Mouse (Mus musculus): ENCODE measurements around the gene Prss53. TPM values are rescaled to one million over a fixed set of nuclear protein-coding genes. Genes with fewer than 3 reads are reported as not detected.
A peak's percentile ranks its signal among the peaks of the same experiment; 100 is the strongest.

The Prss53 gene
- polyA plus RNA-seq (2014; fragmentation: Nextera tagmentation; extraction: Ambion mirVana), result 0.46 and 0.61 TPM in 2 replicates

- H3K27me3 ChIP-seq (ENCODE audit: control insufficient read depth, insufficient read depth, low read length), result no peaks in the 10 kb centered on the region
- H3K36me3 ChIP-seq (ENCODE audit: control insufficient read depth, insufficient read depth, low read length), result peaks cover 7% of the 10 kb centered on the region
- DNase-seq (ENCODE audit: low spot score), result no peak
- ATAC-seq (ENCODE audit: insufficient read depth, low FRiP score, low TSS enrichment), result no peak
- WGBS, result 42% methylated on average over 4 of the region's 4 CpGs
- H3K4me2 ChIP-seq (ENCODE audit: low read depth), result no peak within 1 kb of the TSS
- H3K9me3 ChIP-seq (ENCODE audit: control insufficient read depth, low read length), result no peaks in the 10 kb centered on the region
- H3K9ac ChIP-seq (ENCODE audit: low read length), result no peak within 1 kb of the TSS
- H3K4me1 ChIP-seq (ENCODE audit: control insufficient read depth, insufficient read depth, low read length), result no peaks in the 10 kb centered on the region
- H3K27ac ChIP-seq (ENCODE audit: low read depth, low read length), result no peak within 1 kb of the TSS
- no peak within 1 kb of the TSS for H3K4me3 ChIP-seq (ENCODE audit: low read depth, low read length)
Measured at GRCm38 (mm10) chr7:127890798-127891197, at the start of gene Prss53. Gene Prss53, minus strand, starts transcription at chr7:127890970.

GRCm38 (mm10) chr7:127936216-127936884, 45.6 kb upstream of the Prss53 start:
- no peaks in the 10 kb centered on the region for H3K9me3 ChIP-seq (ENCODE audit: control insufficient read depth, low read length)
- H3K4me2 ChIP-seq (ENCODE audit: low read depth), result peak overlapping the region; percentile 99
- DNase-seq (ENCODE audit: low spot score) (peak; percentile 29), ATAC-seq (ENCODE audit: insufficient read depth, low FRiP score, low TSS enrichment) (no peak)
- H3K27ac ChIP-seq (ENCODE audit: low read depth, low read length), result no peak overlapping the region
- peak overlapping the region; percentile 74 for H3K4me3 ChIP-seq (ENCODE audit: low read depth, low read length)
- 55% methylated on average over 18 of the region's 18 CpGs for WGBS
- no peaks in the 10 kb centered on the region for H3K36me3 ChIP-seq (ENCODE audit: control insufficient read depth, insufficient read depth, low read length)
- H3K27me3 ChIP-seq (ENCODE audit: control insufficient read depth, insufficient read depth, low read length), result no peaks in the 10 kb centered on the region
- no peaks in the 10 kb centered on the region for H3K4me1 ChIP-seq (ENCODE audit: control insufficient read depth, insufficient read depth, low read length)
- peak overlapping the region; percentile 82 for H3K9ac ChIP-seq (ENCODE audit: low read length)

- H3K4me1 ChIP-seq (ENCODE audit: control insufficient read depth, insufficient read depth, low read length), result no peaks in the 10 kb centered on the region
- no peaks in the 10 kb centered on the region for H3K36me3 ChIP-seq (ENCODE audit: control insufficient read depth, insufficient read depth, low read length)
- peak; percentile 32 for ATAC-seq (ENCODE audit: insufficient read depth, low FRiP score, low TSS enrichment)
- peak overlapping the region; percentile 74 for H3K4me3 ChIP-seq (ENCODE audit: low read depth, low read length)
- peak overlapping the region; percentile 99 for H3K4me2 ChIP-seq (ENCODE audit: low read depth)
- no peak overlapping the region for H3K27ac ChIP-seq (ENCODE audit: low read depth, low read length)
- no peak for DNase-seq (ENCODE audit: low spot score)
- no peaks in the 10 kb centered on the region for H3K27me3 ChIP-seq (ENCODE audit: control insufficient read depth, insufficient read depth, low read length)
- H3K9me3 ChIP-seq (ENCODE audit: control insufficient read depth, low read length), result no peaks in the 10 kb centered on the region
- H3K9ac ChIP-seq (ENCODE audit: low read length), result peak overlapping the region; percentile 82
- under 1% methylated on average over 38 of the region's 38 CpGs for WGBS
Measured at GRCm38 (mm10) chr7:127935748-127936159, 45.0 kb upstream of the Prss53 start.

DNA sequence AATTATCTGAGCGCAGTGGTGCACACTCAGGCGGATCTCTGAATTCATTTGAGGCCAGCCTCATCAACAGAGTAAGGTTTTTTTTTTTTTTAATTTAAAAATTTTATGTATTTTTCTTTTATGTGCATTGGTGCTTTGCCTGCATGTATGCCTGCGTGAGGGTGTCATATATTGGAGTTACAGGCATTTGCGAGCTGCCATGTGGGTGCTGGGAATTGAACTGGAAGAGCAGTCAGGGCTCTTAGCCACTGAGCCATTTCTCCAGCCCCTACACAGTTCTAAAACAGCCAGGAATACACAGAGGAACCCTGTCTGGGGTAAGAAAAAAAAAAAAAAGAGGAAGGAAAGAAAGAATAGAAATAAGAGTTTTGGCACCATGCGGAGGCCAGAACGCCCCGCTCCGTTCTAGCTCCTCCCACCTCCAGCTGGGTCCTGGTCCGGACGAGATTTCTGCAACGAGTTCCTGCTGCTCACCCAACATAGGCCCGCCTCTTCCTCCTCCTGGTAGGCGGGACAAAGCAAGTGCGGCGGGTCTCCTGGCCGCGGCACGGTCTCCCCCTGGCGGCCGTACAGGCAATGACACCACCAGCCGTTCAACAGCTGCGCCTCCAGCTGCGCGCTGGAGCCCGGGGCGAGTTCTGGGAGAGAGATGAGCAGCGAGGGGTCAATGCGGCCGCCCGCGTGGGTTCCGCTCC, 44.4 kb upstream of the Prss53 start:
- Histone ChIP-seq H3K36me3 (ENCODE audit: control insufficient read depth, insufficient read depth, low read length) (no peaks in the 10 kb centered on the region), H3K4me2 (ENCODE audit: low read depth) (peak overlapping the region; percentile 99), H3K4me1 (ENCODE audit: control insufficient read depth, insufficient read depth, low read length) (no peaks in the 10 kb centered on the region), H3K27ac (ENCODE audit: low read depth, low read length) (no peak overlapping the region), H3K4me3 (ENCODE audit: low read depth, low read length) (peak overlapping the region; percentile 74), H3K27me3 (ENCODE audit: control insufficient read depth, insufficient read depth, low read length) (peaks cover 3% of the 10 kb centered on the region; the same call in 1 of the 2 replicates), H3K9ac (ENCODE audit: low read length) (peak overlapping the region; percentile 82), H3K9me3 (ENCODE audit: control insufficient read depth, low read length) (no peaks in the 10 kb centered on the region)
- ATAC-seq (ENCODE audit: insufficient read depth, low FRiP score, low TSS enrichment) (peak; percentile 88), DNase-seq (ENCODE audit: low spot score) (peak; percentile 95)
- WGBS, result 6% methylated on average over 32 of the region's 32 CpGs

GRCm38 (mm10) chr7:127934075-127934474, 43.3 kb upstream of the Prss53 start:
- H3K4me2 ChIP-seq (ENCODE audit: low read depth), result no peak overlapping the region
- no peaks in the 10 kb centered on the region for H3K4me1 ChIP-seq (ENCODE audit: control insufficient read depth, insufficient read depth, low read length)
- no peaks in the 10 kb centered on the region for H3K36me3 ChIP-seq (ENCODE audit: control insufficient read depth, insufficient read depth, low read length)
- no peak overlapping the region for H3K4me3 ChIP-seq (ENCODE audit: low read depth, low read length)
- H3K9me3 ChIP-seq (ENCODE audit: control insufficient read depth, low read length), result no peaks in the 10 kb centered on the region
- DNase-seq (ENCODE audit: low spot score) (peak; percentile 4), ATAC-seq (ENCODE audit: insufficient read depth, low FRiP score, low TSS enrichment) (no peak)
- H3K27me3 ChIP-seq (ENCODE audit: control insufficient read depth, insufficient read depth, low read length), result peaks cover 12% of the 10 kb centered on the region
- H3K27ac ChIP-seq (ENCODE audit: low read depth, low read length), result no peak overlapping the region
- H3K9ac ChIP-seq (ENCODE audit: low read length), result no peak overlapping the region
- WGBS, result 85% methylated on average over 5 of the region's 5 CpGs

DNA sequence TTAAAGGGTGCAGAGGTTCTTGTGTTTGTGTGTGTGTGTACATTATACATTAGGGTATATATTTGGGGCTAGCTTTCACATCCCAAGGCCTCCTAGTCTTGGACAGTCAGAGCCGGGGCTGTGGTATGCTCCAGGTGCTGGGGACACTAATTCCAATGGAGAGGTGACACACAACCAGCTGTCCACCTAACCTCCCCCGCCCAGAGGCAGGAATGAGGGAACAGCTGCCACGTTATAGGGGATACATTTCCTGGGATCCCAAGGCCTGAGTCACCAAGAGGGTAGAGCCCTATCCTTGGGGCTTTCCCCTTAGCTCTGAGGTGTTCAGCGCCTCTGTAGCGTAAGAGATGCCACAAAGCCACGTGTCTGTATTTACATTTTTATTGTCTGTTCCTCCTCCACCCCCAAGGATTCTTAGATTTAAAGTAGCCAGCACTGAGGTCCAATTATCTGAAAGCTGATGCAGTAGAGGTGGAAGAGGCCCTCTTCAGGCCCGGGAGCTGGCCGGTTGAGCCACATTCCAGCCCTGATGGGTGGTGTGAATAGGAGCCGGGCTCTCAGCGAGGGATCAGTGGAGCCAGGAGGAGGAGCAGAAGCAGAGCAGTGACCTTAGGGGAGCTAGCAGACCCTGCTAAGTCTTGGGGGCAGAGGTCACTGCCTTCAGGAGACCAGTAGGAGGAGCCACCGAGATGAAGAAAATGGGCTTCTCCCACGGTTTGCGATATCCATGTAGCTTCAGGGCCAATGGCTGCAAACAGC, 41.7 kb upstream of the Prss53 start:
- Histone ChIP-seq H3K36me3 (ENCODE audit: control insufficient read depth, insufficient read depth, low read length) (no peaks in the 10 kb centered on the region), H3K4me3 (ENCODE audit: low read depth, low read length) (no peak overlapping the region), H3K9me3 (ENCODE audit: control insufficient read depth, low read length) (no peaks in the 10 kb centered on the region), H3K27ac (ENCODE audit: low read depth, low read length) (no peak overlapping the region), H3K9ac (ENCODE audit: low read length) (no peak overlapping the region), H3K27me3 (ENCODE audit: control insufficient read depth, insufficient read depth, low read length) (peaks cover 18% of the 10 kb centered on the region), H3K4me2 (ENCODE audit: low read depth) (no peak overlapping the region), H3K4me1 (ENCODE audit: control insufficient read depth, insufficient read depth, low read length) (no peaks in the 10 kb centered on the region)
- WGBS, result 16% methylated on average over 13 of the region's 13 CpGs
- DNase-seq (ENCODE audit: low spot score) (peak; percentile 10), ATAC-seq (ENCODE audit: insufficient read depth, low FRiP score, low TSS enrichment) (no peak)

DNA sequence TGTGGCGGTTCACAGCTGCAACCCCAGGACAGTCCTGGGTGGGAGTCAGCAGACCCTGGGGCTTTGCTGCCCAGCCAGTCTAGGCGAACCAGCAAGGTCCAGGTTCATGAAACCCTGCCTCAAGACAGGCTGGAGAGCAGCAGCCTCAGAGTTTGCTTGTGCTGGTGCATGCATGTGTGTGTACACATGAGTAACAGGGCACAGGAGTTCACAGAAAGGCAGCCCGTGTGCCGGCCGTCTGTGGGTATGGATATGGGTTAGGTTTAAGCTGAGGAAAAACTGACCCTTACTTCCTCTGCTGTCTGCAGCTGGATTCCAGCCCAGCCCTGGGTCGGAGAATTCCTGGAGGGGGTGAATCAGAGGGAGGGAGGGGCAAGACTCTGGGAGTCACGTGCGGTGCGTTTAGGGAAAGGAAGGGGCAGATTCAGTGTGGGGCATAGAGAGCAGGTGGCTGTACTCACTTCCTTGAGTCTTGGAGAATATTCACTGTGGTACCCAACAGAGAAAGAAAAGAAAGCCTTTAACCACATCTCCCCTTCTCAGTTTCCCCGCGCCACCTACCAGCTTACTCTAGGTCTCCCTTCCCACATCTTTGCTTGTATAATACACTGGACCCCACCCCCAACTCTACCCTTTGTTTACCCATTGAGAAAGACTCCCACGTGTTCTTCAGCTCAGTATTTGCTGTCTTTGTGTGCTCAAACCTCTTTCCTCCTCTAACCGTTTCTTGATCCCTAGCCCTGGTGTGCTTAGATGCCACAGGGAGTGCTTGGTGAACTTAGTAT, 40.8 kb upstream of the Prss53 start:
- Histone ChIP-seq H3K4me3 (ENCODE audit: low read depth, low read length) (no peak overlapping the region), H3K4me1 (ENCODE audit: control insufficient read depth, insufficient read depth, low read length) (no peaks in the 10 kb centered on the region), H3K36me3 (ENCODE audit: control insufficient read depth, insufficient read depth, low read length) (no peaks in the 10 kb centered on the region; the same call in 1 of the 2 replicates), H3K27me3 (ENCODE audit: control insufficient read depth, insufficient read depth, low read length) (peaks cover 18% of the 10 kb centered on the region), H3K4me2 (ENCODE audit: low read depth) (no peak overlapping the region), H3K9ac (ENCODE audit: low read length) (no peak overlapping the region), H3K27ac (ENCODE audit: low read depth, low read length) (no peak overlapping the region), H3K9me3 (ENCODE audit: control insufficient read depth, low read length) (no peaks in the 10 kb centered on the region)
- ATAC-seq (ENCODE audit: insufficient read depth, low FRiP score, low TSS enrichment), result no peak
- 46% methylated on average over 13 of the region's 13 CpGs for WGBS
- peak; percentile 8 for DNase-seq (ENCODE audit: low spot score)

DNA sequence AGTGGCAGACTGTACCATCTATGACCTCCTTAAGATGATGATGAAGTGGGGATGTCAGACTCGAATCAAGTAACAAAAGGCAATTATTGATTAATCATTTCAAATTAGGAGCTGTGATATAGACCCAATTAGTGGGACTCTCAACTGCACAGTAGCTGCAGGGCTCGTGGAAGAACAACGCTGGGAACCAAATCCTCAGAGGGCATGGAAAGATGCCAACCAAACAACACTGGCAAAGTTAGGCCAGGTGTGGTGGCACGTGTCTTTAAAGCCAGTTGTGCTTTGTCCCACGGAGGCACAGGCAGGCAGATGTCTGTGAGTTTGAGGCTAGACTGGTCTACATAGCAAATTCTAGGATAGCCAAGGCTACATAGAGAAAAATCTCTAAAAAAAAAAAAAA, 39.9 kb upstream of the Prss53 start:
- H3K4me1 ChIP-seq (ENCODE audit: control insufficient read depth, insufficient read depth, low read length), result no peaks in the 10 kb centered on the region
- WGBS, result 77% methylated on average over 5 of the region's 5 CpGs

More for the DNA sequence above, 39.9 kb upstream of the Prss53 start:
- H3K4me3 ChIP-seq (ENCODE audit: low read depth, low read length), result no peak overlapping the region
- H3K27ac ChIP-seq (ENCODE audit: low read depth, low read length), result no peak overlapping the region
- H3K9ac ChIP-seq (ENCODE audit: low read length), result no peak overlapping the region
- H3K4me2 ChIP-seq (ENCODE audit: low read depth), result no peak overlapping the region
- no peaks in the 10 kb centered on the region for H3K9me3 ChIP-seq (ENCODE audit: control insufficient read depth, low read length)
- H3K27me3 ChIP-seq (ENCODE audit: control insufficient read depth, insufficient read depth, low read length), result peaks cover 18% of the 10 kb centered on the region
- ATAC-seq (ENCODE audit: insufficient read depth, low FRiP score, low TSS enrichment) (no peak), DNase-seq (ENCODE audit: low spot score) (no peak)
- H3K36me3 ChIP-seq (ENCODE audit: control insufficient read depth, insufficient read depth, low read length), result peaks cover 3% of the 10 kb centered on the region
